Mouse (Mus musculus): ENCODE data around the gene Parp11. TPM values are rescaled to one million over a fixed set of nuclear protein-coding genes. Genes with fewer than 3 reads are reported as not detected.
A peak's percentile ranks its signal among the peaks of the same experiment; 100 is the strongest.

Parp11 gene
- polyA plus RNA-seq, 1 experiment from 2014 or later = 111 TPM

DNA sequence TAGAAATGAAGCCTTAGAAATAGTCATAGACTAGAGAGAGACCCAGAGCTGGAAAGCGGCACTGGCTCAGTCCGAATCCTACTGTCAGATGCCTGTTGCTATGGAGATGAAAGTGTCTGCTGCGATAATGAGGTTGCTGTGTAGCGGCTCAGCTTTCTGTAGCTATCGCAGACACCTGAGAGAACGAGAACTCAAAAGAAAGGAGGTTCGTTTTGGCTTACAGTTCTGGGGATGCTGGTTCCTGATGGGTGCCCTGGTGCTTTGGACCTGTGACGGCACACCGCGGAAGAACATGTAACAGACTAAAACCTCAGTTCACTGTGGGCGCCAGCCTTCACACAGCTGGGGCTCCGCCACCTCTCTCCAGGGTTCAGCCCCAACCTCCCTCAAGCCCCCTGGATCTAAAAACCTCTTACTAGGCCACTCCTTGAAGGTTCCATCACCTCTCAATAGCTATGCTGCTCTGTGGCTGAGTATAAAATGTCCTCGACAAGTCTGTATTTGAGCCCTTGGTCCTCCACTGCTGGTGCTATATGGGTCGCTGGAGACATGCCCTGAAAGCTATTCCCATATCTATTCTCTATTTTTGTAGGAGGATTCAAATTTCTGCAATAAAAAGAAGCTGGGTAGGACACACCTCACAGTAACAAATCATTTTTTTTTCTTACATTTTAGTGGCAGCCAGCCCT lies 6.1 kb upstream of the Parp11 start:
- Histone ChIP-seq H3K4me1 (ENCODE audit: control insufficient read depth, insufficient read depth, low read length) (peaks cover 31% of the 10 kb centered on the region), H3K4me3 (replicated peaks; ENCODE audit: low read depth, low read length) (no peak overlapping the region), H3K27me3 (ENCODE audit: control insufficient read depth, insufficient read depth, low read length) (no peaks in the 10 kb centered on the region), H3K27ac (replicated peaks; ENCODE audit: low read depth, low read length) (peak overlapping the region; percentile 72), H3K36me3 (ENCODE audit: control insufficient read depth, insufficient read depth, low read length) (no peaks in the 10 kb centered on the region), H3K9me3 (ENCODE audit: control insufficient read depth, low read length) (no peaks in the 10 kb centered on the region), H3K4me2 (ENCODE audit: low read length) (peak overlapping the region; percentile 46), H3K9ac (replicated peaks; ENCODE audit: low read length) (no peak overlapping the region; the same call in 1 of the 2 replicates)
- WGBS = 21% methylated on average over 14 of the region's 14 CpGs
- ATAC-seq (ENCODE audit: low FRiP score, low TSS enrichment) (peak; percentile 84), DNase-seq (peak; percentile 88)

DNA sequence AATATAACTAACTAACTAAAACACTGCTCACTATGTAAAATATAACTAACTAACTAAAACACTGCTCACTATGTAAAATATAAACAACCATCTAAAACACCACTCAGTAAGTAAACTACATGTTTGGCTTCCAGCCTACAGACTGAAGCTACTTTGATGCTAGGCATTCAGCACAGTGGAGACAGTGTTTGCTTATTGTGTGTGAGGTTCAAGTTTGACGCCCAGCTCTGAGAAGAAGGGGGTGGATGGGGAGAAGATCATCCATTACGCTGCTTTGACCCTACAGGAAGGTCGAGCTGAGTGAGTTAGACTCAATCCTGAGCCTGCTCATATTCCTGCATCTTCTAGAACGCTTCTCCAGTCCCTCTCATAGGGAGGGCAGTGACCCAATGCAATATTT lies 4.1 kb upstream of the Parp11 start:
- no peak overlapping the region for H3K9ac ChIP-seq (replicated peaks; ENCODE audit: low read length)
- 50% methylated on average over 4 of the region's 4 CpGs for WGBS
- DNase-seq = no peak

DNA sequence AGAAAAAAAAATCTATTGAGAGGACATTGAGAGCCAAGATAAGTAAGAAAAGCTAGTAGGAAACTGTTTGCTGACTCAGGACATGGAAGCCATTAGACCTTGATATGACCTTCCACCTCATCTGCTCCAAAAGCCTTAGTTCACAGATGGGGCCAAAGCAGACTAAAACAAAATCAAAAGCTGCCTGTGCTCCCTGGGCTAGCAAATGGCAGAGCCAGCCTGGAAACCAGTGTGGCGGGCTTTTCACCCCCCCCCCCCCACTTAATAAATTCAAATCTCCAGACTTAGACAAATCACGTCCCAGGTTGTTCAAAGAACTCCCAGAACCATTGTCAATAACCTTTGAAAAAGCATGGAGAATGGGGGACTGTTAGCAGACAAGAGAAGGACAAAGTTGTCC lies 2.7 kb upstream of the Parp11 start:
- WGBS = 4% methylated on average over 2 of the region's 2 CpGs
- H3K9me3 ChIP-seq (ENCODE audit: control insufficient read depth, low read length) = no peaks in the 10 kb centered on the region
- H3K4me1 ChIP-seq (ENCODE audit: control insufficient read depth, insufficient read depth, low read length) = peaks cover 40% of the 10 kb centered on the region
- DNase-seq (peak; percentile 35), ATAC-seq (ENCODE audit: low FRiP score, low TSS enrichment) (no peak)
- no peak overlapping the region for H3K4me3 ChIP-seq (replicated peaks; ENCODE audit: low read depth, low read length)
- H3K4me2 ChIP-seq (ENCODE audit: low read length) = no peak overlapping the region
- H3K27me3 ChIP-seq (ENCODE audit: control insufficient read depth, insufficient read depth, low read length) = no peaks in the 10 kb centered on the region
- H3K9ac ChIP-seq (replicated peaks; ENCODE audit: low read length) = no peak overlapping the region
- H3K36me3 ChIP-seq (ENCODE audit: control insufficient read depth, insufficient read depth, low read length) = no peaks in the 10 kb centered on the region
- H3K27ac ChIP-seq (replicated peaks; ENCODE audit: low read depth, low read length) = no peak overlapping the region

More for the DNA sequence above, 4.1 kb upstream of the Parp11 start:
- Histone ChIP-seq H3K27ac (replicated peaks; ENCODE audit: low read depth, low read length) (no peak overlapping the region), H3K4me3 (replicated peaks; ENCODE audit: low read depth, low read length) (no peak overlapping the region), H3K4me2 (ENCODE audit: low read length) (no peak overlapping the region), H3K9me3 (ENCODE audit: control insufficient read depth, low read length) (no peaks in the 10 kb centered on the region), H3K27me3 (ENCODE audit: control insufficient read depth, insufficient read depth, low read length) (no peaks in the 10 kb centered on the region), H3K36me3 (ENCODE audit: control insufficient read depth, insufficient read depth, low read length) (no peaks in the 10 kb centered on the region), H3K4me1 (ENCODE audit: control insufficient read depth, insufficient read depth, low read length) (peaks cover 31% of the 10 kb centered on the region)
- ATAC-seq (ENCODE audit: low FRiP score, low TSS enrichment) = no peak

DNA sequence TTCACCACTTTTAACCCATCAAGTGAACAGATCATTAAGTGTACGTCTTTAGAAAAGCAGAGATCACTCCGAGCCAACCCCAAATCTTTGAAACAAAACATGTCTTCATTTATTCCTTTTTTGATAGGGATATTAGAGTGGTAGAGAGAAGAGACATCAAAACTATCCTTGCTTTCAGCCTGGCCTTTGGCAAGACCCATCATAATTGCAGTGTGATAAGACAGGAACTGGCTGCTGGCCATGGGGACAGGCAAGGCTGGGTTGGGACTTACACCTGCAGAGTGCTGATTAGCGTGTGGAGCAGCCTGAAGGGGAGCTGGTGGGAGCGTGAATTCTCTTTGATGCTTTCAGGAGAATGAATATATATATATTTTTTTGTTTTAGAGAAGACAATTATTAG lies 2.2 kb upstream of the Parp11 start:
- Histone ChIP-seq H3K27me3 (ENCODE audit: control insufficient read depth, insufficient read depth, low read length) (no peaks in the 10 kb centered on the region), H3K27ac (replicated peaks; ENCODE audit: low read depth, low read length) (no peak overlapping the region), H3K4me2 (ENCODE audit: low read length) (no peak overlapping the region), H3K36me3 (ENCODE audit: control insufficient read depth, insufficient read depth, low read length) (no peaks in the 10 kb centered on the region), H3K9ac (replicated peaks; ENCODE audit: low read length) (no peak overlapping the region), H3K9me3 (ENCODE audit: control insufficient read depth, low read length) (no peaks in the 10 kb centered on the region), H3K4me3 (replicated peaks; ENCODE audit: low read depth, low read length) (no peak overlapping the region), H3K4me1 (ENCODE audit: control insufficient read depth, insufficient read depth, low read length) (peaks cover 45% of the 10 kb centered on the region)
- no peak for ATAC-seq (ENCODE audit: low FRiP score, low TSS enrichment)
- DNase-seq = peak; percentile 51
- 18% methylated on average over 4 of the region's 4 CpGs for WGBS

DNA sequence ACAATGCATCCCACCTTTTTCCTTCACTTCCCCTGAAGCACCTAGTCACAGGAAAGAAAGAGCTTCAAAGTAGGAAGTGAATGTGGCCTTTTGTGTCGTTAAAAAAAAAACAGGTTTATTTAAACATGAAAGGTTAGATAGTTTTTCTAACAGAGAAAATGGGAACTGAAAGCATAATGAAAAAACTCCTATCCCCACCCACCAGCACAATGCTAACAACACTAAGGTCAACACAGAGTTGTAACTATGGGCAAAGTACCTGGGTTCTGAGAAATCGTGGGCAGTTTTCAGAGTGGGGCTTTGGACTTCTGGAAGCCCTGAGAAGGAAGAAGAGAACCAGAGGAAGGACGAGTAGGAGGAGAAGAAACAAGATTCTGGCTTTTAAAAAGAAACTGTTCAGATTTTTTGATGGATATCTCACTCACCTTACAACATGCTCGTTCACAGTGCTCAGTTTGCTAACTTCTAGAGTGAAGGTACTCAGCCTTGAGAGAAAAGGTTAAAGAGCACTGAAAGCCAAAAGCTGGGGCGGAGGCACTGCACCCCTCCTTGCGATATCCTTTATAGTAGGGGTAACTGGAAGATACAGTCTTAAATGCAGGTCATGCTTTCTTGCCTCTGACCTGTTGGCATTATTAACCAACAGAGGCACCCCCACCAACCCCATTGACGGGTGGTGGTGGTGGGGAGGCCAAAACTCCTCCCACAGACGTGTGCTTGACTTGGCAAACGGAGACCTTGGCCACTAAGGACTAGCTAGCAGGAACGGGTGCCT lies 1.2 kb downstream of the Parp11 start:
- H3K27ac ChIP-seq (replicated peaks; ENCODE audit: low read depth, low read length) = peak overlapping the region; percentile 92; the same call in 1 of the 2 replicates
- H3K4me3 ChIP-seq (replicated peaks; ENCODE audit: low read depth, low read length) = no peak overlapping the region
- no peak overlapping the region for H3K4me2 ChIP-seq (ENCODE audit: low read length)
- ATAC-seq (ENCODE audit: low FRiP score, low TSS enrichment) (no peak), DNase-seq (no peak)
- WGBS = 75% methylated on average over 10 of the region's 10 CpGs
- H3K27me3 ChIP-seq (ENCODE audit: control insufficient read depth, insufficient read depth, low read length) = no peaks in the 10 kb centered on the region
- H3K9ac ChIP-seq (replicated peaks; ENCODE audit: low read length) = no peak overlapping the region
- peaks cover 38% of the 10 kb centered on the region for H3K4me1 ChIP-seq (ENCODE audit: control insufficient read depth, insufficient read depth, low read length)
- H3K36me3 ChIP-seq (ENCODE audit: control insufficient read depth, insufficient read depth, low read length) = no peaks in the 10 kb centered on the region
- no peaks in the 10 kb centered on the region for H3K9me3 ChIP-seq (ENCODE audit: control insufficient read depth, low read length)

DNA sequence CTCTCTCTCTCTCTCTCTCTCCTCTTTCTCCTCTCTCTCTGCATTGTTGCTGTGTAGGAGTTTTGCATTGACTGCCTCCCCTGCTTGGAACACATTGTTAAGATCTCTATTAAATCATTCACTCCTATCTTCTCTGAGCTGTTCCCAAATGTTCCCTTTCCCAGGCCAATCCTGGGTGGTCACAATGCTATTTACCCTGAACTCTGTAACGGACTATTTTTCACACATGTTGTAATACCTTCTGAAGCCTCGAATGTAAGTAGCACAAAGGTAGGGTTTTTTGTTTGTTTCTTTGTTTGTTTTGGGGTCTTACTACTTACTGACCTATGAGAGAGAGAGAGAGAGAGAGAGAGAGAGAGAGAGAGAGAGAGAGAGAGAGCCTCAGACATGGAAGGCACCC lies 2.2 kb downstream of the Parp11 start:
- H3K4me2 ChIP-seq (ENCODE audit: low read length) = no peak overlapping the region
- H3K4me1 ChIP-seq (ENCODE audit: control insufficient read depth, insufficient read depth, low read length) = peaks cover 35% of the 10 kb centered on the region
- no peaks in the 10 kb centered on the region for H3K9me3 ChIP-seq (ENCODE audit: control insufficient read depth, low read length)
- H3K27ac ChIP-seq (replicated peaks; ENCODE audit: low read depth, low read length) = peak overlapping the region; percentile 92
- H3K36me3 ChIP-seq (ENCODE audit: control insufficient read depth, insufficient read depth, low read length) = no peaks in the 10 kb centered on the region
- H3K4me3 ChIP-seq (replicated peaks; ENCODE audit: low read depth, low read length) = no peak overlapping the region
- no peaks in the 10 kb centered on the region for H3K27me3 ChIP-seq (ENCODE audit: control insufficient read depth, insufficient read depth, low read length)
- WGBS = 39% methylated on average over 2 of the region's 2 CpGs
- no peak for ATAC-seq (ENCODE audit: low FRiP score, low TSS enrichment)
- no peak overlapping the region for H3K9ac ChIP-seq (replicated peaks; ENCODE audit: low read length)
- no peak for DNase-seq

DNA sequence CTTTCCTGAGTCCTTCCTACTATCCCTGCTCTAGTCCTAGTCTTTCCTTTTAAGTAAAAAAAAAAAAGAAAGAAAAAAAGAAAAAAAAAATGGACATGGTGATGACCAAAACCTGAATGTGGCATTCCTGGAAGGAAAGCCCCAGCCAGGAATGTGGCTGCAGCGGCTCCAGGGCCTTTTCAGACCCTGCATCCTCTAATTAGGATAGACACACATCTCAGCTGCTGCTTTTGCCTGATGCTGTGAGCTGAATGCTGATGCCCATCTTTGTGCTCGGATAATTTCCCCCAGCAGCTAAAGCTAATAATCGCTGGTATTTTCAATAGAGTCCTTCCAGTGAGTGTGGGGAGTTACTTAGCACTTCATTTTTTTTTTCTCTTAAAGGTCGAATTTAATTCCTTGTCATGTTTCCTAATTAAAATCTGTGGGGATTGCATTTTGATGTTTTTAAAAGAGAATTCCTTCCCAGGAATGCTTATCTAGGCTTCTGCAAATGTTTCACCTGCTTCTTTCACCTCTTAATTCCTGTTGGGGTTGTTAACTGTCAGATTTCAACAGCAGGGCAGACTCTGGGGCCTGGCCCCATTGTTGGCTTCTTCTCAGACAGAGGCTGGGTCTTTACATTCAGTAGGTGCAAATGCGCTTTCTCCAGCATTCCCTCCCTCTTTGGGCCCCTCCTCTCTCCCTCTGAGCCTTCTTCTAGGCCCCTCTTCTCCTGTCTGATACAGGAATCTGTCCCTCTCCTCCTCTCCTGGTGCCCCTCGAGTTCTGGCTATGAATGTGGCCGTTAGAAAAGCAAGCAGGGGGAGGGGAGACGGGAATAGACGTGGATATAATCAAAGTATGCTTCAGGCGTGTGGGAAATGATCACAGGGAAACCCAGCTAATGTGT lies 3.1 kb downstream of the Parp11 start:
- ATAC-seq (ENCODE audit: low FRiP score, low TSS enrichment) = peak; percentile 44; the same call in 1 of the 2 replicates

More for the DNA sequence above, 3.1 kb downstream of the Parp11 start:
- Histone ChIP-seq H3K9me3 (ENCODE audit: control insufficient read depth, low read length) (no peaks in the 10 kb centered on the region), H3K9ac (replicated peaks; ENCODE audit: low read length) (peak overlapping the region; percentile 37), H3K4me2 (ENCODE audit: low read length) (peak overlapping the region; percentile 33), H3K4me3 (replicated peaks; ENCODE audit: low read depth, low read length) (no peak overlapping the region), H3K27ac (replicated peaks; ENCODE audit: low read depth, low read length) (peak overlapping the region; percentile 92), H3K36me3 (ENCODE audit: control insufficient read depth, insufficient read depth, low read length) (no peaks in the 10 kb centered on the region), H3K27me3 (ENCODE audit: control insufficient read depth, insufficient read depth, low read length) (no peaks in the 10 kb centered on the region), H3K4me1 (ENCODE audit: control insufficient read depth, insufficient read depth, low read length) (peaks cover 35% of the 10 kb centered on the region)
- peak; percentile 86 for DNase-seq
- 2% methylated on average over 10 of the region's 10 CpGs for WGBS

All from midbrain, embryonic 14.5 days (tissue).